Comparison of ENCODE assay signal across 8 mouse cellular contexts in genomic region chrX:42068201-42068874, GRCm38 (mm10). TPM values are rescaled to one million over a fixed set of nuclear protein-coding genes. Genes with fewer than 3 reads are reported as not detected.
A peak's percentile ranks its signal among the peaks of the same experiment; 100 is the strongest.
DNase-seq lines count a peak whose midpoint lies in the region; ATAC-seq and TF ChIP-seq lines count a peak whose summit lies in the region.

No protein-coding gene starts in this region.

- H3K27ac ChIP-seq in embryonic facial prominence, embryonic 13.5 days: peak overlapping the region; percentile 93
- H3K27ac ChIP-seq in heart, adult 2 months: peak overlapping the region; percentile 91
- H3K27ac ChIP-seq in kidney, adult 2 months (ENCODE audit: insufficient read depth, low read depth, low read length): peak overlapping the region; percentile 97
- peak overlapping the region; percentile 94 for H3K27ac ChIP-seq in limb, embryonic 12.5 days
- peak overlapping the region; percentile 92 for H3K27ac ChIP-seq in midbrain, embryonic 14.5 days (replicated peaks; ENCODE audit: low read depth, low read length)

- peak overlapping the region; percentile 67 for H3K9ac ChIP-seq in embryonic facial prominence, embryonic 13.5 days
- peak overlapping the region; percentile 82 for H3K9ac ChIP-seq in heart, adult 2 months (ENCODE audit: low read depth, low read length)
- H3K9ac ChIP-seq in limb, embryonic 12.5 days (replicated peaks): peak overlapping the region; percentile 58
- peak overlapping the region; percentile 62 for H3K9ac ChIP-seq in midbrain, embryonic 14.5 days (replicated peaks; ENCODE audit: low read length)

- intact Hi-C loops in heart, adult 2 months (cut with DNase I): loop anchor here (1.0 kb wide), 2 partner anchors 35 to 83 kb away; no protein-coding TSS in a partner anchor

- TF ChIP-seq POLR2A in heart, adult 2 months (IDR thresholded peaks at IDR 0.05; ENCODE audit: insufficient read depth, low read depth, low read length): peak; percentile 53
- peak; percentile 16 for TF ChIP-seq POLR2A in kidney, adult 2 months (IDR thresholded peaks at IDR 0.05; ENCODE audit: low read depth, low read length)

- peak; percentile 86 for ATAC-seq in embryonic facial prominence, embryonic 13.5 days (ENCODE audit: insufficient number of reproducible peaks, insufficient read depth, low FRiP score, low TSS enrichment, low read depth)
- peak; percentile 92 for ATAC-seq in limb, embryonic 12.5 days (ENCODE audit: insufficient number of reproducible peaks, insufficient read depth, low FRiP score, low TSS enrichment, low read depth)
- peak; percentile 89 for ATAC-seq in midbrain, embryonic 14.5 days (ENCODE audit: low FRiP score, low TSS enrichment)

- peak; percentile 92 for DNase-seq in 416B (ENCODE audit: low read depth)
- DNase-seq in adrenal gland, postnatal 4 days (ENCODE audit: low spot score in 2 of 2): peak; percentile 42 to 51
- peak; percentile 74 to 89 for DNase-seq in heart, adult 2 months
- DNase-seq in kidney, adult 2 months: peak; percentile 92
- DNase-seq in midbrain, embryonic 14.5 days: peak; percentile 84
- DNase-seq in spleen, adult 12 weeks (ENCODE audit: low spot score): peak; percentile 31

- TF ChIP-seq CTCF in heart, adult 2 months (IDR thresholded peaks at IDR 0.05): no peak
- TF ChIP-seq CTCF in kidney, adult 2 months (conservative IDR thresholded peaks at IDR 0.05; ENCODE audit: insufficient read depth, insufficient read length, low read depth, low read length): no peak

- peak; percentile 74; the same call in 1 of the 2 replicates for TF ChIP-seq EP300 in heart, adult 2 months (IDR thresholded peaks at IDR 0.05; ENCODE audit: insufficient read depth, low read depth, low read length)

- WGBS in embryonic facial prominence, embryonic 13.5 days: 13% methylated on average over 34 of the region's 37 CpGs
- WGBS in heart, adult 2 months: 18% methylated on average over 26 of the region's 37 CpGs
- whole genome bisulfite sequencing in kidney, adult 2 months: under 1% methylated on average over 36 of the region's 37 CpGs
- 9% methylated on average over 23 of the region's 37 CpGs for WGBS in limb, embryonic 12.5 days
- 16% methylated on average over 26 of the region's 37 CpGs for WGBS in midbrain, embryonic 14.5 days

- H3K9me3 ChIP-seq in embryonic facial prominence, embryonic 13.5 days: no peaks in the 10 kb centered on the region
- no peaks in the 10 kb centered on the region for H3K9me3 ChIP-seq in limb, embryonic 12.5 days
- no peaks in the 10 kb centered on the region for H3K9me3 ChIP-seq in midbrain, embryonic 14.5 days (ENCODE audit: control insufficient read depth, low read length)

- 0 out of 2 replicates have a peak, but pooled peaks cover 5% of the 10 kb centered on the region for H3K36me3 ChIP-seq in embryonic facial prominence, embryonic 13.5 days
- peaks cover 2% of the 10 kb centered on the region; the same call in 1 of the 2 replicates for H3K36me3 ChIP-seq in heart, adult 2 months (ENCODE audit: control insufficient read depth, insufficient read depth, low read length)
- no peaks in the 10 kb centered on the region for H3K36me3 ChIP-seq in kidney, adult 2 months (ENCODE audit: control insufficient read depth, insufficient read depth, low read length)
- peaks cover 4% of the 10 kb centered on the region for H3K36me3 ChIP-seq in limb, embryonic 12.5 days
- H3K36me3 ChIP-seq in midbrain, embryonic 14.5 days (ENCODE audit: control insufficient read depth, insufficient read depth, low read length): no peaks in the 10 kb centered on the region

- no peaks in the 10 kb centered on the region for H3K27me3 ChIP-seq in embryonic facial prominence, embryonic 13.5 days
- H3K27me3 ChIP-seq in heart, adult 2 months (ENCODE audit: control insufficient read depth, insufficient read depth, low read length): no peaks in the 10 kb centered on the region
- H3K27me3 ChIP-seq in kidney, adult 2 months (replicated peaks; ENCODE audit: control insufficient read depth, insufficient read depth, low read length): no peaks in the 10 kb centered on the region
- H3K27me3 ChIP-seq in limb, embryonic 12.5 days: no peaks in the 10 kb centered on the region
- no peaks in the 10 kb centered on the region for H3K27me3 ChIP-seq in midbrain, embryonic 14.5 days (ENCODE audit: control insufficient read depth, insufficient read depth, low read length)

- H3K4me1 ChIP-seq in embryonic facial prominence, embryonic 13.5 days: 0 out of 2 replicates have a peak, but pooled peaks cover 4% of the 10 kb centered on the region
- H3K4me1 ChIP-seq in heart, adult 2 months (ENCODE audit: control insufficient read depth, insufficient read depth, low read length): no peaks in the 10 kb centered on the region; the same call in none of the 2 replicates
- H3K4me1 ChIP-seq in kidney, adult 2 months (ENCODE audit: control insufficient read depth, insufficient read depth, low read length): peaks cover 3% of the 10 kb centered on the region; the same call in 1 of the 2 replicates
- peaks cover 4% of the 10 kb centered on the region for H3K4me1 ChIP-seq in limb, embryonic 12.5 days (replicated peaks)
- H3K4me1 ChIP-seq in midbrain, embryonic 14.5 days (ENCODE audit: control insufficient read depth, insufficient read depth, low read length): no peaks in the 10 kb centered on the region

- H3K4me2 ChIP-seq in embryonic facial prominence, embryonic 13.5 days: peak overlapping the region; percentile 54
- peak overlapping the region; percentile 49 for H3K4me2 ChIP-seq in limb, embryonic 12.5 days
- H3K4me2 ChIP-seq in midbrain, embryonic 14.5 days (ENCODE audit: low read length): peak overlapping the region; percentile 48

- peak overlapping the region; percentile 45 for H3K4me3 ChIP-seq in embryonic facial prominence, embryonic 13.5 days
- H3K4me3 ChIP-seq in heart, adult 2 months: peak overlapping the region; percentile 55
- H3K4me3 ChIP-seq in kidney, adult 2 months (ENCODE audit: insufficient read depth, low read depth, low read length): peak overlapping the region; percentile 61
- peak overlapping the region; percentile 44 for H3K4me3 ChIP-seq in limb, embryonic 12.5 days (replicated peaks)
- peak overlapping the region; percentile 45 for H3K4me3 ChIP-seq in midbrain, embryonic 14.5 days (replicated peaks; ENCODE audit: low read depth, low read length)

- H3K79me2 ChIP-seq in heart, adult 2 months (replicated peaks; ENCODE audit: control insufficient read depth, insufficient read depth, low read length): no peaks in the 10 kb centered on the region

RNA-seq across cellular contexts. Expression of gene Xiap, which starts 8.9 kb away (rescaled TPM):
- 10 to 100 TPM; 67.7 to 69.9 TPM for total RNA-seq in adrenal gland, postnatal 4 days (2021)
- polyA plus RNA-seq in embryonic facial prominence, embryonic 13.5 days (2015; fragmentation: Nextera tagmentation; extraction: Ambion mirVana): 13.4 and 15.7 TPM in 2 replicates
- total RNA-seq in heart, adult 2 months (2021): 10 to 100 TPM; 25.8 to 29.3 TPM
- polyA plus RNA-seq in heart, adult 2 months (2012; rRNA removed): 6.3 and 14.8 TPM in 2 replicates
- 7.4 and 10.5 TPM in 2 replicates for polyA plus RNA-seq in kidney, adult 2 months (2012; rRNA removed)
- polyA plus RNA-seq in limb, embryonic 12.5 days (2016; fragmentation: Nextera tagmentation; extraction: Ambion mirVana): 12.5 and 14.8 TPM in 2 replicates
- 15.7 and 17.6 TPM in 2 replicates for polyA plus RNA-seq in midbrain, embryonic 14.5 days (2014; fragmentation: Nextera tagmentation; extraction: Ambion mirVana)

Comparison
In these comparisons a context has a peak if more than half of its experiments do, and no peak if none do; other contexts are left out.
1. Peak in every context shown above with its lines: DNase-seq, ATAC-seq, H3K4me3 ChIP-seq and H3K27ac ChIP-seq.
2. DNase-seq: peak in every context shown above with its lines; median percentile 92 in 416B; 92 in kidney, adult 2 months; 84 in midbrain, embryonic 14.5 days; 82 in heart, adult 2 months; 46 in adrenal gland, postnatal 4 days; 31 in spleen, adult 12 weeks.